Mouse (Mus musculus): ENCODE data around the gene Slitrk4.

Gene Slitrk4

GRCm38 (mm10) chrX:64276290-64277125, at the start of gene Slitrk4:
Slitrk4 (minus strand) TSS chrX:64276996.
- no peak for DNase-seq

- DNase-seq, result no peak
Measured at GRCm38 (mm10) chrX:64319501-64319900, 42.7 kb upstream of the Slitrk4 start.

GRCm38 (mm10) chrX:64277991-64278301, 1.1 kb upstream of the Slitrk4 start:
- DNase-seq, result no peak

- no peak for DNase-seq
Measured at GRCm38 (mm10) chrX:64277126-64277990, 562 bp upstream of the Slitrk4 start.

GRCm38 (mm10) chrX:64275501-64276289, 1.1 kb downstream of the Slitrk4 start:
- no peak for DNase-seq

GRCm38 (mm10) chrX:64263481-64263880, 13.3 kb downstream of the Slitrk4 start:
- DNase-seq, result no peak
